Mouse (Mus musculus) limb, embryonic 13.5 days (tissue): ENCODE data around the gene Rwdd1. TPM values are rescaled to one million over a fixed set of nuclear protein-coding genes. Genes with fewer than 3 reads are reported as not detected.
"Not testable (repeated sequence)": the region's sequence is repeated elsewhere in the genome, so short reads cannot be mapped to it uniquely, and the experiment has no call there.

ENCODE experiments used
- ATAC-seq: fragments of 200-750 bp; cut with Nextera tagmentation; 2 replicates; pipeline ENCODE4 v1.8.0; 2017; ENCODE audit warnings: low read depth, moderate number of reproducible peaks, moderate TSS enrichment; ENCODE audit not compliant: low FRiP score
- H3K27ac ChIP-seq: fragments of 300-500 bp; sonication (generic); 2 replicates; pipeline ENCODE4 v1.5.1; 2015; ENCODE audit warnings: inconsistent platforms, mild to moderate bottlenecking, moderate library complexity
- H3K27me3 ChIP-seq: fragments of 300-500 bp; sonication (generic); 2 replicates; pipeline ENCODE4 v1.6.1; 2015; ENCODE audit warnings: mild to moderate bottlenecking, inconsistent platforms
- H3K36me3 ChIP-seq: fragments of 300-500 bp; sonication (generic); 2 replicates; pipeline ENCODE4 v1.6.1; 2015; ENCODE audit warnings: inconsistent platforms, mild to moderate bottlenecking, moderate library complexity
- H3K4me1 ChIP-seq: fragments of 300-500 bp; sonication (generic); 2 replicates; pipeline ENCODE4 v1.6.1; 2015; ENCODE audit warnings: inconsistent platforms
- H3K4me2 ChIP-seq: fragments of 300-500 bp; sonication (generic); replicated peaks from 2 replicates; pipeline ENCODE4 v1.6.1; 2015; ENCODE audit warnings: inconsistent platforms, mild to moderate bottlenecking, moderate library complexity
- H3K4me3 ChIP-seq: fragments of 300-500 bp; sonication (generic); 2 replicates; pipeline ENCODE4 v1.5.1; 2015; ENCODE audit warnings: moderate library complexity, mild to moderate bottlenecking, inconsistent platforms
- H3K9ac ChIP-seq: fragments of 300-500 bp; sonication (generic); 2 replicates; pipeline ENCODE4 v1.6.1; 2015; ENCODE audit warnings: mild to moderate bottlenecking, inconsistent platforms
- H3K9me3 ChIP-seq: fragments of 300-500 bp; sonication (generic); 2 replicates; pipeline ENCODE4 v1.6.1; 2016; ENCODE audit warnings: inconsistent platforms
- WGBS: fragments of 180-500 bp; shearing (Covaris S2); methylation state at CpG from one replicate; pipeline ENCODE4 v1.1.7; 2015; 5-methylcytosine and 5-hydroxymethylcytosine counted together
- polyA plus RNA-seq: library from polyadenylated mRNA; unstranded; fragments of >200 nt; fragmentation: Nextera tagmentation; extraction: Ambion mirVana; gene quantifications from 2 replicates; pipeline ENCODE4 v1.2.1, GENCODE M21; 2015

Rwdd1 gene
- polyA plus RNA-seq, 1 experiment from 2014 or later, result 146 TPM

- WGBS, result 91% methylated on average over 6 of the region's 8 CpGs
- not testable (repeated sequence) for H3K9me3 ChIP-seq, H3K4me3 ChIP-seq, H3K27ac ChIP-seq, H3K4me1 ChIP-seq, H3K4me2 ChIP-seq, H3K9ac ChIP-seq, ATAC-seq, H3K27me3 ChIP-seq
- peaks cover 87% of the 10 kb centered on the region for H3K36me3 ChIP-seq
These were observed 22.7 kb downstream of the Rwdd1 start for GRCm38 (mm10) chr10:33996686-33997085.

GRCm38 (mm10) chr10:33986771-33987170, 32.7 kb downstream of the Rwdd1 start:
- Histone ChIP-seq H3K9ac (no peak overlapping the region), H3K4me1 (no peaks in the 10 kb centered on the region), H3K27ac (no peak overlapping the region), H3K4me3 (no peak overlapping the region), H3K27me3 (no peaks in the 10 kb centered on the region), H3K4me2 (no peak overlapping the region), H3K9me3 (no peaks in the 10 kb centered on the region), H3K36me3 (peaks cover 15% of the 10 kb centered on the region)
- WGBS, result 22% methylated on average over 4 of the region's 4 CpGs
- ATAC-seq, result peak; percentile 40; the same call in 1 of the 2 replicates

GRCm38 (mm10) chr10:33974781-33975494, 44.5 kb downstream of the Rwdd1 start:
- H3K36me3 ChIP-seq, result no peaks in the 10 kb centered on the region
- H3K4me1 ChIP-seq, result no peaks in the 10 kb centered on the region
- no peaks in the 10 kb centered on the region for H3K27me3 ChIP-seq
- no peak overlapping the region for H3K4me3 ChIP-seq
- no peak for ATAC-seq
- H3K9ac ChIP-seq, result no peak overlapping the region
- 89% methylated on average over 7 of the region's 7 CpGs for WGBS
- no peak overlapping the region for H3K4me2 ChIP-seq
- no peak overlapping the region for H3K27ac ChIP-seq
- peaks cover 8% of the 10 kb centered on the region for H3K9me3 ChIP-seq

- Histone ChIP-seq H3K27me3 (no peaks in the 10 kb centered on the region), H3K36me3 (peaks cover 10% of the 10 kb centered on the region), H3K9ac (no peak overlapping the region), H3K4me2 (no peak overlapping the region), H3K9me3 (no peaks in the 10 kb centered on the region), H3K4me1 (peaks cover 11% of the 10 kb centered on the region), H3K4me3 (no peak overlapping the region), H3K27ac (no peak overlapping the region)
- WGBS, result 74% methylated on average over 3 of the region's 3 CpGs
- no peak for ATAC-seq
These were observed 66.9 kb downstream of the Rwdd1 start for GRCm38 (mm10) chr10:33952509-33952908.

GRCm38 (mm10) chr10:33950803-33951583, 68.4 kb downstream of the Rwdd1 start, which contains the start of gene Zup1:
Zup1 (minus strand) TSS chr10:33951269.
- peak; percentile 94 for ATAC-seq
- 3% methylated on average over 42 of the region's 42 CpGs for WGBS

More at GRCm38 (mm10) chr10:33950803-33951583, 68.4 kb downstream of the Rwdd1 start, which contains the start of gene Zup1:
- H3K4me1 ChIP-seq, result peaks cover 11% of the 10 kb centered on the region
- peak within 1 kb of the TSS; percentile 75 for H3K4me2 ChIP-seq
- H3K9me3 ChIP-seq, result no peaks in the 10 kb centered on the region
- peaks cover 10% of the 10 kb centered on the region for H3K36me3 ChIP-seq
- H3K9ac ChIP-seq, result peak within 1 kb of the TSS; percentile 91
- no peaks in the 10 kb centered on the region for H3K27me3 ChIP-seq
- peak within 1 kb of the TSS; percentile 73 for H3K4me3 ChIP-seq
- peak within 1 kb of the TSS; percentile 78 for H3K27ac ChIP-seq

Other genes with a start within 250 kb of the Rwdd1 start
- not detected in 2 replicates for gene Sult3a2, start 232.9 kb downstream of the Rwdd1 start, polyA plus RNA-seq
- gene Sult3a1, start 161.9 kb downstream of the Rwdd1 start, polyA plus RNA-seq, result not detected in 2 replicates
- gene Rsph4a, start 114.5 kb downstream of the Rwdd1 start, polyA plus RNA-seq, result not detected in 2 replicates
- 28.9 and 29.5 TPM in 2 replicates for gene Zup1, start 68.4 kb downstream of the Rwdd1 start, polyA plus RNA-seq
- not detected in 2 replicates for gene Trappc3l, start 18.0 kb upstream of the Rwdd1 start, polyA plus RNA-seq
- 0.06 TPM in 1 of 2 replicates, not detected in the other for gene Calhm4, start 24.7 kb upstream of the Rwdd1 start, polyA plus RNA-seq
- gene Calhm5, start 76.9 kb upstream of the Rwdd1 start, polyA plus RNA-seq, result 0.45 and 0.51 TPM in 2 replicates
- gene Calhm6, start 108.4 kb upstream of the Rwdd1 start, polyA plus RNA-seq, result 1.0 and 1.3 TPM in 2 replicates
- 44.0 and 44.5 TPM in 2 replicates for gene Dse, start 188.1 kb upstream of the Rwdd1 start, polyA plus RNA-seq